Mouse (Mus musculus) hematopoietic stem cell, adult 5-6 weeks (primary cell): ENCODE measurements around the gene Itga7. TPM values are rescaled to one million over a fixed set of nuclear protein-coding genes. Genes with fewer than 3 reads are reported as not detected.

Source experiments
- ATAC-seq, 2 experiments: fragments of 125-278 bp in 1 of 2; replicated peaks in 1 of 2; 2 replicates each; pipeline ENCODE4 v1.8.0; 2016 to 2017; ENCODE audit warnings: inconsistent platforms in 2 of 2, mild to moderate bottlenecking in 2 of 2, moderate number of reproducible peaks in 2 of 2, low read depth in 1 of 2, moderate TSS enrichment in 1 of 2; ENCODE audit not compliant: low FRiP score in 2 of 2, poor library complexity in 2 of 2, severe bottlenecking in 2 of 2, insufficient read depth in 1 of 2, low TSS enrichment in 1 of 2
- total RNA-seq: library from RNA; stranded (forward); fragments of 172-1452, 232-1000 nt; gene quantifications from 2 replicates; pipeline ENCODE4 v1.2.3, GENCODE M21; 2017

Gene Itga7
- total RNA-seq = not detected in 2 replicates

DNA sequence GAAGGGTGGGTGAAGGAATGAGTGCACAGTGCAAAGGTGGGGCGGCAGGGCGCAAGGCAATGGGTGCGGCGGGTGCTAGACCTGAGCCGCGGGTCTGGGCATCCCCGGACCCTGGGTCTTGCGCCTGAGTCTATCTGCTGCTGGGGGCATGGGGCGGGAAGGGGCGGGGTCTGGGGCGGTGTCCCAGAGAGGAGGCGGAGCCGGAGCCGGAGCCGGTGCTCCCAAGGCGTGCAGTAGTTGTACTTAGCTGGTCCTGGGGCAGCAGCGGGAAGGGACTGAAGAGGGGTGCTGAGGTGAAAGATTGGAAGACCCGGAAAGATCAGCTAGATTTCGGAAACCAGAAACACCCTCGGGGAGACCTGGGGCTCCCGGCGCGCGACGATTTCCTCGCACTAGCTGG, at the start of gene Itga7:
Gene Itga7 (plus strand): TSS at position 245 of the 400 bp plus-strand sequence.
- peak; percentile 28 to 54; a peak in 3 of 4 replicates for ATAC-seq

GRCm38 (mm10) chr10:128888941-128889827, 44.4 kb upstream of the Itga7 start:
- ATAC-seq = no peak

- no peak for ATAC-seq
Measured at GRCm38 (mm10) chr10:128889846-128890245, 43.8 kb upstream of the Itga7 start.

GRCm38 (mm10) chr10:128890383-128891295, 43.0 kb upstream of the Itga7 start:
- ATAC-seq = no peak

- ATAC-seq = peak; percentile 5 to 27; a peak in 1 of 4 replicates
Measured at GRCm38 (mm10) chr10:128891296-128892094, 42.1 kb upstream of the Itga7 start, which contains the start of gene Gdf11. Gene Gdf11 (minus strand): TSS chr10:128891718.

- ATAC-seq = 0 out of 4 replicates have a peak, but pooled peaks of 1 of the 2 experiments have one; percentile 12
Measured at GRCm38 (mm10) chr10:128892246-128892645, 41.4 kb upstream of the Itga7 start.

DNA sequence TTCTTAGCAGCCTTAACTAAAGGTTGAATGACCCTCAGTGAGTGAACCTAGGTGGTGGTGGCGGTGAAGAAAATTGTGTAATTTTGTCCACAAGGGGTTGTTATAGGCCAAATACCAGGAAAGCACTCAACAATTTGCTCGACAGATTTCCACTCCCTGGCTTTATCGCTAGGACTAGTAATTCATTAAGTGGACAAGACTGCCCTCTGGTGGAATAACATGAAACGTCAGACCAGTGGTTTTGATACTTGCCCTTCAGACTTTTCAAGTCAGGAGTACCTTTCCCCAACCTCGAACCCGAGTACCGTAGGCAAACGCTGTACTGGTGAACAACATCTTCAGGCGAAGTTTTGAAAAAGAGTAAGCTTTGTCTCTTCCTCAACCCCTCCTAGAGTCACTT, 38.2 kb upstream of the Itga7 start:
- peak; percentile 78 for ATAC-seq

DNA sequence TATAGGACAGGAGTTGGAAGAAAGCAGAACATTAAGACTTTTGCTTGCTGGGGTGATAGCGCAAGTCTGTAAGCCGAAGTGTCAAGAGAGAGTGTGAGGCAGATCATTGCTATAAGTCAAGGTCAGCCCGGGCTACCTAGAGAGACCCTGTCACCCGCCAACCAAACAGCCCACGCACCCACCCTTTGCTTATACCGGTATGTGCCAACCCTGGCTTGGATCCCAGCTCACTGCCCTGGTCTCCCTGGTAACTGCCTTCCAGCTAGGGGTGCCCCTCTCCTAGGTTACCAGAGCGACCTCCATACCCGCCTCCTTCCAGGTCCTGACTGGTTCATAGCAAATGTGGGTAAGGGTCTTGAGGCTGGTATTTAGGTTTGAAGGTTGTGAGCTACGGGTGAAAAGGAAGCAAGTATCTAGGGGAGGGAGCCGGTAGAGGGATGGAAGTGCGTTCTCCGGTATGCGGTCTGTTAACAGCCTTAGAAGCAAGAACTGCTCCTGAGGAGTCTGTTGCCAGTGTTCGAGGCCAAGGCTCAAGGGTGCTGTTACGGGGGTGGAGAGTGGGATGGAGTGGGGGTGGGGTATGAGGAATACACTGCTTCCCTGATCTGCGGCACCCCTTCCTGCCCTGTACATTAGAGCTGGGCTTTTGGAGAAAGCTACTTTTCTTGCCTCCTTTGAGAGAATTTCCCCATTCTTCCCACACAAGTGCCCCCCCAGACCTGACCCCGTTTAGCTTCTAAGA, 37.5 kb upstream of the Itga7 start:
- peak; percentile 19 to 23; a peak in 3 of 4 replicates for ATAC-seq

DNA sequence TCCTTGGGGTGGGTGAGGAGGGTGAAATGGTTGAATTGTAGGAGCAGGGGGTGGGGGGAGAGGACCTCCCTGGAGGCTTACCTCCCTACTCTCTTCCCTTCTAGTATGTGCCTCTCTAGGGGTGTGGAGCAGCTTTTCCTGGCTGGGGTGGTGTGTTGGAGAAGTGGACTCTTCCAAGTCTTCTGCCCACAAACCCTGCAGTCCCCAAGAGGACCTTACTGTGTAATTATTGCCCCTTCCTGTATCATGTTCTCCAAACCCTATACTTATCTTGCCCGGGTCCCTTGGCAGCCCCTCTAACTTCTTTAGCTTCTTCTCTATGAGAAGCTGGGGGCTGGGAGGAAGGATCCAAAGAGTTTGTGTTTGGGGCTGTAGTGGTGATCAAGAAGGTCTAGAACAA, 36.8 kb upstream of the Itga7 start:
- ATAC-seq = no peak

GRCm38 (mm10) chr10:128897501-128897900, 36.1 kb upstream of the Itga7 start:
- ATAC-seq = no peak

DNA sequence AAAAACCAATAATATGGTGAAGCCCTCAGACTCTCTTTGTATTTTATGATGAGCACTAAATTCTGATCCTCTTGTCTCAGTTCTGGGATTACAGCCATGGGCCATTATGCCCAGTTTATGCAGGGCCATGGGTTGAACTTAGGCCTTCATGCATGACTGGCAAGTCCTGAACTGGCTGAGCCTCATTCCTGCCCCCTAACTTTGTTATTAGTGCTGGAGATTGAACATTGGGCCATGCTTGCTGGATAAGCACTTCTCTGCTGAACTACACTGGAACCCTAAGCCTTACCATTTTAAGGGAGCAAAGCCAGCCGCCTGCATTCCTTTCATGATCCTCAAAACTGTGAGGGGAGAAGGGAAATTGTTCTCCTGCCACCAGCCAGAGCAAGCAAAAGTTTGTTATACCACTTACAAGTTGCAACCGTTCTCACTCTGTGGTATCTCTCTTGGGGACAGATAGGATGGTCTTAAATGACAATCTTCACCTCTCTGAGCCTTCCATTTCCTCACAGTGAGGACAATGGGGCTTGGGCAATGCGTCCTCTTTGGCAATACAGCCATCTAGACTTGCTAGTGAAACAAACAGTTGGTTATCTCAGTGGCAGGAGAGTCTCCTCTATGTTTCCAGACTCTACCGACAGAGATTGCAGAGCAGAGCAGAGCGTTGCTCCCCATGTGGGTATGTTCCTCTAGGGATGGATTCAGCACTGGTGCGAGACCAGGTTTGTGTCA, 33.7 kb upstream of the Itga7 start:
- no peak for ATAC-seq

- ATAC-seq = peak; percentile 46 to 56
Measured at GRCm38 (mm10) chr10:128900698-128901097, 32.9 kb upstream of the Itga7 start, which contains the start of gene Cd63. Gene Cd63 (plus strand): TSS chr10:128900989.

- ATAC-seq = 0 out of 4 replicates have a peak, but pooled peaks of 1 of the 2 experiments have one; percentile 33
Measured at GRCm38 (mm10) chr10:128901409-128901808, 32.2 kb upstream of the Itga7 start.

- ATAC-seq = peak; percentile 74 to 84
Measured at GRCm38 (mm10) chr10:128902409-128902988, 31.1 kb upstream of the Itga7 start.

GRCm38 (mm10) chr10:128904812-128905211, 28.8 kb upstream of the Itga7 start:
- ATAC-seq = no peak
